Mouse (Mus musculus) olfactory bulb, adult 2 months (tissue): ENCODE results near the gene Arhgap24. TPM values are rescaled to one million over a fixed set of nuclear protein-coding genes. Genes with fewer than 3 reads are reported as not detected.

Experiments
- H3K27ac ChIP-seq: fragments of 200-500 bp; 2 replicates; pipeline ENCODE4 v1.5.1; 2012; ENCODE audit warnings: low read depth, low read length; ENCODE audit not compliant: insufficient read depth
- H3K4me1 ChIP-seq: fragments of 200-500 bp; 2 replicates; pipeline ENCODE4 v1.6.1; 2012; ENCODE audit warnings: low read length; ENCODE audit not compliant: control insufficient read depth, insufficient read depth
- H3K4me3 ChIP-seq: fragments of 200-500 bp; 2 replicates; pipeline ENCODE4 v1.5.1; 2012; ENCODE audit warnings: mild to moderate bottlenecking, low read depth, low read length, moderate library complexity; ENCODE audit not compliant: insufficient read depth
- CTCF ChIP-seq: fragments of 200-500 bp; IDR thresholded peaks from 2 replicates; pipeline ENCODE4 v1.5.1; 2012; ENCODE audit warnings: low read depth, mild to moderate bottlenecking, low read length, moderate library complexity; ENCODE audit not compliant: insufficient read depth
- POLR2A ChIP-seq: fragments of 200-500 bp; IDR thresholded peaks from 2 replicates; pipeline ENCODE4 v1.6.1; 2012; ENCODE audit warnings: mild to moderate bottlenecking, low read depth, low read length, moderate library complexity; ENCODE audit not compliant: insufficient read depth
- WGBS: fragments of 180-500 bp; shearing (Covaris S2); methylation state at CpG from one replicate; pipeline ENCODE4 v1.1.7; 2018; 5-methylcytosine and 5-hydroxymethylcytosine counted together
- polyA plus RNA-seq: library from polyadenylated mRNA; stranded (reverse); fragments of >200 nt; gene quantifications from 2 replicates; pipeline ENCODE4 v1.2.4, GENCODE M21; 2012; ENCODE audit warnings: low replicate concordance; ENCODE audit not compliant: missing spikeins, insufficient read depth, insufficient read length

The Arhgap24 gene
- polyA plus RNA-seq, 1 experiment: not detected

GRCm38 (mm10) chr5:102582864-102583410 is 101.7 kb downstream of the Arhgap24 start:
- H3K4me1 ChIP-seq: no peaks in the 10 kb centered on the region
- TF ChIP-seq CTCF (no peak), POLR2A (no peak)
- H3K4me3 ChIP-seq: no peak overlapping the region
- no peak overlapping the region for H3K27ac ChIP-seq
- 65% methylated on average over 6 of the region's 6 CpGs for WGBS

- 82% methylated on average over 1 of the region's 1 CpGs for WGBS
- TF ChIP-seq POLR2A (no peak), CTCF (no peak)
- no peak overlapping the region for H3K27ac ChIP-seq
- H3K4me3 ChIP-seq: no peak overlapping the region
- no peaks in the 10 kb centered on the region for H3K4me1 ChIP-seq
These were observed 110.2 kb downstream of the Arhgap24 start for GRCm38 (mm10) chr5:102591422-102591821.

GRCm38 (mm10) chr5:102593058-102593457 is 111.9 kb downstream of the Arhgap24 start:
- WGBS: 37% methylated on average over 2 of the region's 2 CpGs
- TF ChIP-seq POLR2A (no peak), CTCF (no peak)
- H3K27ac ChIP-seq: no peak overlapping the region
- no peaks in the 10 kb centered on the region for H3K4me1 ChIP-seq
- no peak overlapping the region for H3K4me3 ChIP-seq

- TF ChIP-seq CTCF: no peak
- no peak for TF ChIP-seq POLR2A
- H3K4me3 ChIP-seq: no peak overlapping the region
- no peaks in the 10 kb centered on the region for H3K4me1 ChIP-seq
- H3K27ac ChIP-seq: no peak overlapping the region
- 96% methylated on average over 1 of the region's 1 CpGs for WGBS
These were observed 117.9 kb downstream of the Arhgap24 start for GRCm38 (mm10) chr5:102599102-102599501.

- Histone ChIP-seq H3K4me3 (no peak overlapping the region), H3K4me1 (no peaks in the 10 kb centered on the region), H3K27ac (no peak overlapping the region)
- TF ChIP-seq CTCF: no peak
- TF ChIP-seq POLR2A: no peak
- WGBS: 84% methylated on average over 3 of the region's 3 CpGs
These were observed 132.4 kb downstream of the Arhgap24 start for GRCm38 (mm10) chr5:102613571-102613970.

GRCm38 (mm10) chr5:102614081-102614480 is 132.9 kb downstream of the Arhgap24 start:
- TF ChIP-seq CTCF (no peak), POLR2A (no peak)
- Histone ChIP-seq H3K4me3 (no peak overlapping the region), H3K4me1 (no peaks in the 10 kb centered on the region), H3K27ac (no peak overlapping the region)
- WGBS: 96% methylated on average over 2 of the region's 2 CpGs

GRCm38 (mm10) chr5:102615249-102615648 is 134.1 kb downstream of the Arhgap24 start:
- H3K4me1 ChIP-seq: no peaks in the 10 kb centered on the region
- no peak overlapping the region for H3K27ac ChIP-seq
- WGBS: 91% methylated on average over 6 of the region's 6 CpGs
- TF ChIP-seq POLR2A: no peak
- TF ChIP-seq CTCF: no peak
- no peak overlapping the region for H3K4me3 ChIP-seq

- TF ChIP-seq CTCF (no peak), POLR2A (no peak)
- no peak overlapping the region for H3K4me3 ChIP-seq
- H3K27ac ChIP-seq: no peak overlapping the region
- H3K4me1 ChIP-seq: no peaks in the 10 kb centered on the region
- 83% methylated on average over 1 of the region's 1 CpGs for WGBS
These were observed 139.8 kb downstream of the Arhgap24 start for GRCm38 (mm10) chr5:102621036-102621435.

- Histone ChIP-seq H3K4me3 (no peak overlapping the region), H3K27ac (no peak overlapping the region), H3K4me1 (no peaks in the 10 kb centered on the region)
- no peak for TF ChIP-seq CTCF
- TF ChIP-seq POLR2A: no peak
- 73% methylated on average over 3 of the region's 3 CpGs for WGBS
These were observed 142.7 kb downstream of the Arhgap24 start for GRCm38 (mm10) chr5:102623807-102624435.
